Mouse (Mus musculus) thymus, postnatal 4 days (tissue): ENCODE data around the gene Syne2.

Source experiments
- DNase-seq: peaks from one replicate; pipeline ENCODE4 v3.0.0; 2021

Syne2 gene

DNA sequence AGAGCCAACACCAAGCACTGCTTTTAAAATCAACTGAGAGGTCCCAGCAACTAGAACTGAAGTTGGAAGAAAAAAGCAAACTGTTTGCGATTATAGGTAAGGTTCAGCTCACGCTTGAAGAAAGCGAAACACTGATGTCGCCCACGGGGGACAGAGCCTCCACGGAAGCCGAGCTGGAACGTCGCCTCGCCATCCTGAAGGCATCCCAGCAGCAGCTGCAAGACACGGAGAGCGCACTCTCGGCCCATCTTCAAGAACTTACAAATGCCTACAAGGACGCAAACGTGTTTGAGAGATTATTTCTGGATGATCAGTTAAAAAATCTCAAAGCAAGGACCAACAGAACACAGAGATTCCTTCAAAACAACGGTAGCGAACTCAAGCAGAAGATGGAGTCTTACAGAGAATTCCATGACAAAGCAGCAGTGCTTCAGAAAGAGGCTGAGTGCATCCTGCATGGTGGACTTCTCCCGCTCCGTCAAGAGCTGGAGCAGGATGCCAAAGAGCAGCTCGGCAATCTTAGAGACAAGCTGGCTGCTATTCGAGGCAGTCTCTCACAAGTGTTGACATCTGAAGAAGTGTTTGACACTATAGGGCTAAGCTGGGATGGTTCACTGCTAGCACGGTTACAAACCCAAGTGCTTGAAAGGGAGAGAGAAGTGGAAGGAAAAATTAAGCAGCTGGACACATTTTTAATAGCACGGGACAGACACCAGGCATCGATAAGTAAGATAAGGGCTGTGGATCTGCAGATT is 148.7 kb downstream of the Syne2 start:
- no peak for DNase-seq

DNA sequence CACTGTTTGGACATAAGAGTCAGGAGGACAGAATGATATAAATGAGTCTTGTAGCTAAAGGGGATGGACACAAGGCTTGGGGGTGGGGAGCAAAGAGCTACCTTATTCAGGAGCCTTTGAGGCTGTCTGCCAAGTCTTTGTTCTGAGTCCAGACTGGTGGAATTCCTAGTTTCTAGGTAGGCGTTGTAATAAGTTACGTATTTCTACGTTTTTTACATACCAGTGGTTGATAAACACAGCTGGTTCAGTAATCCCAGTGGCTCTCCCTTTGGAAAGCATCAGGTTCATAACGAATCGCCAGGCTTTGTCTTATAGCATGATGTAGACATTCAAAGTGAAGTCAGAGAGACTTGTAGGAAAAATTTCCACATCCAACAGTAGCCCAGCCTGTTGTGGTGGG is 161.1 kb downstream of the Syne2 start:
- DNase-seq, result no peak

DNA sequence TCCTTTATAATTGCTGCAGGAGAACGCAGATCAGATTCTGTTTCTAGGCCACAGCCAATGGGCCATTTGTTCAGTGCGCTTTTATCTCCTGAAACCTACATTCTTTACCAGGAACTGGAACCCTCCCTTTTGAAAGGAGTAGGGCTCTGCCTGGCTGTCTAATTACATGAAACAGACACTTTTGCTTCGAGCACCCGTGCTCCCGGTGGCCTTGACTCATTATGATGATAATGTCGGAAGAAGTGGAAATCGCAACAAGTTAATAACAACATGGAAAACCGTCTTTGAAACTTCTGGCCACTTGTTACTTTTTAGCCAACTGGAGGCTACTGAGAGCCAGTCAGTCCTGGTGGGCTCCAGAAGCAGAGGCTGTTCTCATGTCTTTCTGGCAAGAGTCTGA is 165.4 kb downstream of the Syne2 start:
- no peak for DNase-seq

DNA sequence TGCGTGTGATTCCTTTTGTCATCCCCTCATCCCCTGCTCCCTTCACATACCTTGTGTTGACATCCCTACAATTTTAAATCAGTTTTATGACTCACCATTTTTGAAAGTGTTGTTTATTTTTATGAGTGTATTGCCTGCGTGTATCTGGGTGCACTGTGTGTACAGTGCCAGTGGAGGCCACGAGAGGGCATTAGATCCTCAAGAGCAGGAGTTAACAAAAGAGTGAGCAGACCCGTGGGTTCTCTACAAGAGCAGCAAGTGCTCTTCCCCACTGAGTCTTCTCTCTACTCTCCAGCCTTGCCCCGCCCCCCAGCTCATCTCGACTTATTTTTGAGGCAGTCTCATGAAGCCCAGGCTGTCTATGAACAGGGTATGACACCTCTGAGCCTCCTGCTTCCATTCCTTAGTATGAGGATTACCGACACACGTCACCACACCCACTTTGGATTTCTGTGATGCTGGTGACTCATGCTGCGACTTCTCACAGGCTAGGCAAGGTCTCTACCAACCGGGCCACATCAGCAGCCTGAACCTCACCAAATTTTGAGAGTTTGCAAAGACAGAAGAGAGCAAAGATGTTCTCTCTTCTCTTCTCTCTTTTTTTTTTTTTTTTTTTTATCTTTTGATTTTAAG is 174.4 kb downstream of the Syne2 start:
- DNase-seq, result no peak

DNA sequence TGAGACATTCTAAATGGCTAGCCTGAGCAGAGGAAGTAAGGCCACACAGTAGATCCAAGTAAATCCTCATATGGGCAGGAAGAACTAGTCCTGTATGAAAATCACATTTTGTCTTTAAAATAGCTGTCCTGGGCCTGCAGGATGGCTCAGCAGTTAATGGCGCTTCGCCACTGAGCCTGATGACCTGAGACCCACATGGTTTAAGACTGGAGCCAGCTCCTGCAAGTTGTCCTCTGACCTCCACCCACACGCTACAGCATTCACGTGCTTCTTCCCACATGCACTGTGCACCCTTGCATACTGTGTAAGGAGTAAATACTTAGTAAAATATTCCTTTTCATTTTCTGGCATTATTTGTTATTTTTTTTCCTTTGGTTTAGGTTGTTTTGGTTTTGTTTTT is 175.0 kb downstream of the Syne2 start:
- DNase-seq, result no peak

DNA sequence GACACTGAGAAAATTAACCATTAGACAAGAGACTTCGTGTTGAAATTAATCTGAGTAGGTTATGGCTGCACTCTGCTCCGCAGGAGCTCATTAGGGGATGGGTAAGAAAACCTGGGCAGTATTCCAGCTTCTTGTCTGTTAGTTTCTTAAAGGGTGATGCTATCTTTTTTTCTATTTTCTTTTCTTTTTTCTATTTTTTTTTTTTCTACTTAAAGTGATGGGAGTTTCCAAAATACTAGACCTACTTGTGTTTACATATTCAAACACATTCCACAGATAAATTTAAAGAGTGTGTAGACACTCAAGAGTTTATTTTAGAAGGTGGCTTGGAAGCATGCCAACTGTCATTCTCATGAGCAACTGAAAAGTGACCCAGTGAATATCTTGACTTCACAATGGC is 177.2 kb downstream of the Syne2 start:
- no peak for DNase-seq

DNA sequence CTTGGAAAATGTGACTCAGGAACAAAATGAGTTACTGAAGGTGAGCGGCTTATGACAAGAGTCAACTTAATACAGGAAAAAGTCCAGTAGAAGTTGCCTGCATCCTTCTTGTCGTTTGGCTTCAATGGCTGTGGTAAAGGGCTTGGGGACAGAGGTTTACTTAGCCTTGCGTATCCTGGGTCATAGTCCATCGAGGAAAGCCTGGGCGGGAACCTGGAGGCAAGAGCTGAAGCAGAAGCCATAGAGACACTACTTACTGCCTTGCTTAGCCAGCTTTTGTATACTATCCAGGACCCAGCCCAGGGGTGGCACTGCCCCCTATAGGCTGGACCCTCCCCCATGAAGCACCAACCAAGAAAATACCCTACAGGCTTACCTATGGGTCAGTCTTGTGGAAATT is 179.6 kb downstream of the Syne2 start:
- DNase-seq, result no peak

DNA sequence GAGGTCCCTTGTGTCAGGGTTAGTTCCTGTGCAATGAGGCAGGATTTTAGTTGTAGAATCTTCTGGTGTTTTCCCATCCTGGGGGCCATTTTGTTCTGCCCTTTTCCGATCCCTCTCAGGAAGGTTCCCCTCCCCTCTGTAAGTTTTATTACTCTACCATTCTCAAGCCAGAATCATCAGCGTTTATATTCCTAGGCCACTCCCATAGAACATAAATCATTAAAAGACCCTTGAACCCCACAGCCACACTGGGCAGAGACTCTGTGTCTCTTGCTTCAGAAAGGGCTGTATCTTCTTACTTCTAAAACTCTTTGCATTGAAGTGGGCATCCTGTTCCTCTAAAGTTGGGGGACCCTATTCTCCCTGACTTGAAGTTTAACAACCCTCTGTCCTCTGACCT is 180.5 kb downstream of the Syne2 start:
- DNase-seq, result no peak

DNA sequence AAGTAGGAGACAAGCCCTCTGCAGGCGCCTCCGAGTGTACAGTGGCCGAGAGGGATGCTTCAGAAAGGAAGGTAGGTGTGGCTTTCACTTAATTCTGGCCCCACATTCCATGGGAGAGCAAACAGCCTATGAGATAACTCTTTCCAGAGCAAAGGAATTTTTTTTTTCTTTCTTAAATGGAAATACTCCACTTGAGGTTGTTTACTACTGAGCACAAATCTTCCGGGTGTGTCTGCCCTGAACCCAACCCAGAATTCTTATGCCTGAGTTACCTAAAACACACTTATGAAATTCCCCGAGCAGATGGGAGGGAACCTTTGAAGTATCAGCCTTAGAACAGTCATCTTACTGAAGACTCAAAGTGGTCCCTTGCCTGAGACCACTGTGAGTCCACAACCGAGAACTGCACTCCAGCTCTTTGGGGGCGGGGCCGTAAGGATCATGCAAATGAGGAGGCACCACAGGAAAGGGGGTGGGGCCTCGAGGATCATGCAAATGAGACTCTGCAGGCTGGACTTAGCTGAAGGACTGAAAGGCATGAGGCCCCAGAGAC is 186.8 kb downstream of the Syne2 start:
- peak; percentile 57 for DNase-seq

DNA sequence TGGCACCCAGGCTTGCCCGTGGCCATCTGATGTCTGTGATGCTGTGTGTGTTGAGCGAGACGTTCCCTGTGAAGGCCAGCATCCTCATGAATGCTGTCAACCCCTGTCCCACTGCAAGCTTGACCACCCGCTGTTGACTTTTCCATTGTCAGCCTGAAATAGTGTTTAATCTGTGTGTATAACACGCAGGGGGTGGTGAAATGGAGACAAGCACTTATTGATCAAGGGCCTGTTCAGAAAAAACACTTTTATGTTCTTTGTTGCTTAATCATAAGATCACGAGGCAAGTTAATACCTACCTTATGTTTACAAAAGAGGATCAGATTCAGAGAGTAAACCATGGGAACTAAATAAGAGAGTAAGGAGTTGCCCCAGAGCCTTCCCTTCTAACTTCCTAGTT is 191.1 kb downstream of the Syne2 start:
- no peak for DNase-seq

DNA sequence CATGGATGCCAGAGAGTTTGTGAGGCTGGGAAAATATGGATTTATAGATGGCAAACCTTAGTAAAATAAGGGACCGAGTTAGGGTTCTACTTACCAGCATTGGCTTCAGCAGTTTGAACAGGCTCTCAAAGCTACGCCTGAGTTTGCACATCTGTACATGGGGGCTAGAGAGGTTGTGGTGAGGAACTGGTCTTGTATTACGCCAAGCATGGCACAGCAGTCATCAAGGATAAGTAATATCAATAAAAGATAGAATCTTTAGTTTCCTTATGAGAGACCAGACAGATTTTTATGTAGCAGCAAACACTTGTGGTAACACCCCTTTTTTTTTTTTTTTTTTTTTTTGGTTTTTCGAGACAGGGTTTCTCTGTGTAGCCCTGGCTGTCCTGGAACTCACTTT is 194.9 kb downstream of the Syne2 start:
- DNase-seq, result no peak

DNA sequence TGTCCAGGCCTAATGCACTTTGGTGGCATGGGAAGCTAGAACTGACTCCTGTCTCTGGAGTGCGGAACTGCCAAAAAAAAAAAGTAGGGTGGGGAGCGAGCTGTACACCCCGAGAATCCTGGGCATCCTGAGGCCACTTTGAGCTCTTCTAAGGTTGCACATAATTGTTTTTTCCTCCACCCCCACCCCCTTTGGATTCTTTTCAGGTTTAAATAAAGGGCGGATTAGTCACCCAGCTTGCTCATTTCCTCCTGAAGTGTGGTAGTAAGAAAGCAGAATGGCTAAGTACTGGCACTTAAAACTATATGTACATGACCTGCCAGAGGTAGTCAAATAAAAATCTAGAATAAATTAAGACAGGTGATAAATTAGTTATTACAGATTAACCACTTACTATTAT is 195.5 kb downstream of the Syne2 start:
- no peak for DNase-seq

DNA sequence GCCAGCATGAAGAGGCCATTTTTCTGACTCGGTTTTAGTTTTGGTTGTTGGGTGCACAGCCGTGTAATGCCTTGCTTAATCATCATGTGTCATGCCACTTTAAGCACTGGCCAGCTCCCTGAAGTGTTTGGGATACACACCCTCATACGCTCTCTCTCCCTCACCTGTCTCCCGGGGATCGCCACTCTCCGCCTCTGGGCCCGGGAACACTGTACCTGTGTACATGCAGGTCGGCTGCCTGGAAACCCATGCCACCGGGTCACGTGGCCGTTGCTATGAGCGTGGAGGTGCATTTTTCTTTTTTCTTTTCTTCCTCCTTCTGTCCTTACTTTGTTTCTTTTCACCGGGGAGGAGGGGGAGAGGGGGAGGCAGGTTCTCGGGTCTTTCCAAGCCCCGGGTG is 197.1 kb downstream of the Syne2 start:
- DNase-seq, result no peak

DNA sequence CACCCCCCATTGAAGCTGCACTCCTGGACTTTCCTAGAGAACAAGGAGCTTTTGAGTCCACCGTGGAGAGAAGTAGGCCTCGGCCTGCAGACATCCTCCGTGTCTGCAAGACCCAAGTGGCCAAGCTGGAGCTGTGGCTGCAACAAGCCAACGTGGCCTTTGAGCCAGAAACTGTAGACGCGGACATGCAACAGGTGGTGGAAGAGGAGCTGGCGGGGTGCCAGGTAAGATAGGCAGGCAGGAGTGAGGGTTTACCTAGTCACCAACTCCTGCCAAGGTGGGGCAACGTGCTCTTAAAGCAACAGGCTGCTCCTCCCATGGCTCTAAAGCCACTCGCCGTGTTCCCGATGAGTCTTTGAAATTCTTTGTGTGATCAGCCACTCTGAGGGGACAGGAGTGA is 197.6 kb downstream of the Syne2 start:
- DNase-seq, result peak; percentile 15

DNA sequence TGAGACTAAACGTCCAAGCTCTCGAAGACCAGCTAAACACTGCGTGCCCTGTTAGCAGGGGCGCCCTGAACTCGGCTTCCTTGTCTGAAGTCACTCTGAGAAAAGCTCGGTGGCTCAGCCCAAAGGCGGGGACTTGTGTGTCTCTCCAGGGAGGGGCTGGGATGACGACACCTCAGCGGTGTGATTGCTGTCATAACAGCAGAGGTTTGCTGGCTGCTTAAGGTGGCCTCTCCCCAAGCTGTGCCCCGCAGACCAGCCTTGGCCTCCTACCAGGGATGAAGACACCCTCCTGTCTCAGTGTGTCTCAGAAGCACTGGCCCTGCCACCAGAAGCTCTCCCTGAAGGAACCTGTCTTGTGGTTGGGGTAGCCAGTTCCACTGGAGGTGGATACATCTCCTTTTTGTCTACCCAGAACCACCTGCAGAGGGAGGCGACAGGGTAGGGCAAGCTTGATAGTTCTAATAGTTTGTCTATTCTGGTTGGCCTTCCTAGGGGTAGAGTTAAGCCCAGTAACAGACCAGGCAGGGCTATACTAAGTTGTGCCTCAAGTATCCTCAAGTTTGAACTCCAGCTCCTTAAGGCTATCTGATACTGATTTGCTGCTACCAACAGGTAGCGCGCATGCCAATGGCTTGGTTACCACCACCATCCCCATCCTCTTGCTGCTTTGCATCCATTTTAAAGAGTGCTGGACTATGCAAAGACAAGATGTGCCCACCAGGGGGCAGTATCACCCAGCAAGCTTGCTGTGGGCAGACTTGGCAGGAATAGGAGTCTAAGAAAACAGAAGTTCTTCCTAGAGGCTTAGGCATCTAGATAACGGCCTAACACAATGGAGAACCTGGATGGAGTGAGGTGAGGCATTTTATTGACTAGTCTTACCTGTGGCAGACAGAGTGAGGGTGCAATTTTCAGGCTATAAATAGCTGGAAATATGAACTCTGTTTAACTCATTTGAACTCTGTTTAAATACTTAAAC is 198.5 kb downstream of the Syne2 start:
- peak; percentile 88 for DNase-seq

DNA sequence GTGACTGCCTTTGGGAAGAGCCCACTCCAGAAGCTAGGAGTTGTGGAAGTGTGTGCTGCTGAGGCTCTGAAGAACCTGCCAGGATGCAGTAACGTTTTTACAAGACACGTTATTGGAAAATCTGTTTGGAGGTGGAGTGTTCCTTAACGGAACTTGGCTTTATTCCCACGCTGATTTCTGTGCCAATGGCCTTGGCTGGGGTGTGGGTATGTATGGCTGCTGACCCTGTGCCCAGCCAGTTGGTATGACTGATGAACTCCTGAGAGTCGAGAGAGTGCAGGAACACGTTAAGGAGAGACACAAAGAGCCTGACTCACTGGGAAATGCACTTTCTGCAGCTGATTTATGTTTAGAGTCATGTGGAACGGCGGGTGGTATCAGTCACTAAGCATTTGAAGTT is 200.7 kb downstream of the Syne2 start:
- DNase-seq, result no peak

DNA sequence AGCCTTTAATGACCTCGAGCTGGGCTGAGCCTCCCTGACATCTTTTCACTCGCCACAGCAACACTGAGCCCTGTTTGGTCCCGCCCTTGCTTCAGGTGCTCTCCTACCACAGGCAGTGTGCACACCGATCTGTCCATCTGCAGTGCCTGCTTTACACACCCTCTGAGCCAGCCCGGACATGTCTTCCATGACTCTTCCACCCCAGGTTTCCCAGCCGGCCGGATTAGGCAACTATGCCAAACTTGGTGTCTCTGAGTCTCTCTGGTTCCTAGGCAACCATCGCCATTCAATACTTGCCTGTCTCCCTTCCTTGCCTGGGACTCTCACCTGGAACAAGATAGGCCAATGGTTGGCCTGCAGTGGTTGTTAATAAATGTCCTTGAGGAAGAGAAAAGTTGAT is 224.4 kb downstream of the Syne2 start:
- DNase-seq, result no peak

DNA sequence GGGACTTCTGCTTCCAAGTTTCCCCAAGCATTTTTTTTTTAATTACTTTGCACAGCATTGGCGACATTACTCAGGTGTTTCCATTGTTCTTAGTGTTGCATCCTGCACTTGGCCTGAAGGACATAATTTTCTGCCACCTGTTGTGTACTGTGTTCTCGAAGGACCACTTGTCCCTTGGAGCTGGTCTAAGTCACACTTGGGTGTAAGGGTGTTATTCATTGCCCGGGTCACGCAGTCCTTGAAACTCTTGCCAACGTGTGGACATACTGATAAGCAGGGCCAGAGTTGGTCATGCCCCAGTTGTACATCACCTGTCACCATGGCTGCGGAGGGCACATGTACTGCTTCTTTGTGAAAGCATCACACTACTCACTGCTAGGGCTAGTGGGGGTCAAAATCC is 228.6 kb downstream of the Syne2 start:
- no peak for DNase-seq

DNA sequence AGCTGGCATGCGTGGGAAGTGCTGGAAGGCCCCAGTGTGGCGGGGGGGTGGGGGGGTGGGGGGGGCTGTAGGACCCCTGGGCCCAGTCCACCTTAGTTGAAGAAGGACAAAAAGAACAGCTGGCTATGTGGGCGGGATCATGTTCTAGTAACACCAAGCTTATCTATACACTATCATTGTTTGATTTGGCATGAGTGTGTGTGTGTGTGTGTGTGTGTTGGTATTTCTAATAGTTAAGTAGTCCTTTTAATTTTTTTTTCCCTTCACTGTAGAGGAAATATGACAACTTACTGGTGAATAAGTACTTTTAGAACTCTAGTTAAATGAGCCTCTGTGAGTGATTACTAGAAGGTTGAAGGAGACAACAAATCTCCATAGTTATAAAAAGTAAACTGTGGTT is 230.0 kb downstream of the Syne2 start:
- no peak for DNase-seq

DNA sequence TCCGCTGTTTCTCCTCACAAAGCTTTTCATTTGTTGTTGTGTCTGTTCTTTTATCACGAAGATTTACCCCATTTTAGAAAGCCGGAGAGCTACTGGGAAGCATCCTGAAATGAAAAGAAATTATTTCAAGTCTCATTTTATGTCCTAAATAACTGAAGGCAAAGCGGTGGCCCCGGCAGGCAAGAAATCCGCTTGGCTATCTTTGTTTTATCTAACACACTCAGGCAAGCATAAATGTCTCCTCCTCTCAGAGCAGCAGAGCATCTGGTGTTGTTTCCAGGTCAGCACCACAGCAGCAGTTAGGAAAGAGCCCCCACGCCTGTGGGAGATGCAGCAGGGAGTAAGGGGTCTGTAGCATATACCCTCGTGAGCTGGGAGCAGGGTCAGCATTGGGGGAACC is 230.7 kb downstream of the Syne2 start:
- DNase-seq, result no peak

DNA sequence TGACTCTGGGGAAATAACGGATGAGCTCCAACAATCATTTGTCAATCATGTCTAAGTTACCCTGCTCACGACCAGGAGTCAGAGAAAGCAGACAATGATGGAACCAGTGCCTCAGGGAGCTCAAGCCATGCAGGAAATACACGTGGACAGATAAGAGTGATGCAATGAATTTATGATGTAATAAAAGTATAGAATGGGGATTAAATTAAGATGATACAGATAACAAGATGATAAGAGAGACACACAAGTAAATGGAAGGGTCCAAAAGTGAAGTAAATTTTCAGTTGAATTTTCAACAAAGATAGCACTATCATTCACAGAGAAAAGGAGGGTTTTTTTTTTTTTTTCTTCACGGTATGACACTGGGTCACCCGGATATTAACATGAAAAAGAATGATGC is 231.4 kb downstream of the Syne2 start:
- no peak for DNase-seq

DNA sequence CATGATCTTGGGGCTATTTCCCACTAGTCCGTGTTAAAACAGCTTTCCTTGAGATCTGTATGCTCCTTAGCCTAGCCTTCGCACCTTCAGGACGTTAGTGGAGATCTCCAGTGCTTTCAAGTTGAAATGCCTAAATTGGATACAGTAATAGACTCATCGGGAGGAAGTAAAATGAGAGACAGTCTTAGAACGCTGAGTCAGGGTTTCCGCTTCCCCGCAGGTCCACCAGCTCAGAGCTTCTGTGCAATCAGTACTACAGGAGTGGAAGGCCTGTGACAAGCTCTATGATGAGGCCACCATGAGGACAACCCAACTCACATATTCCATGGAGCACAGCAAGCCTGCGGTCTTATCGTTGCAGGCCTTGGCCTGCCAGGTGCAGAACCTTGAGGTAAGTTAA is 233.9 kb downstream of the Syne2 start:
- DNase-seq, result no peak

DNA sequence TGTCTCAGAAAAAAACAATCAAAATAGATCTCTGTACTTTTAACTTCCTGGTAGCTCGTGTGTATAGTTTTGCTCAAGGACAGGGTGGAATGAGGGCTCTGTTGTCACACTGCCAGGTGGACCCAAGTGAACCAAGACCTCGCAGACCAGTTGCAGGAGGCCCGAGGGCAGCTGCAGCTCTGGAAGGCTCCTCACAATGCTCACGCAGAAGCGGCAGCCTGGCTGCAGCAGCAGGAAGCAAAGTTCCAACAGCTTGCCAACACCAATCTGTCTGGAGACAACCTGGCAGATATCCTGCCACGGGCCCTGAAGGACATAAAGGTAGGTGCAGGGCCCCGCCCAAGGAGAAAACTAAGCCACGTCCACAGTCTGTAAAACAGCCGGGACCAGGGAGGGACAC is 236.7 kb downstream of the Syne2 start:
- DNase-seq, result no peak

DNA sequence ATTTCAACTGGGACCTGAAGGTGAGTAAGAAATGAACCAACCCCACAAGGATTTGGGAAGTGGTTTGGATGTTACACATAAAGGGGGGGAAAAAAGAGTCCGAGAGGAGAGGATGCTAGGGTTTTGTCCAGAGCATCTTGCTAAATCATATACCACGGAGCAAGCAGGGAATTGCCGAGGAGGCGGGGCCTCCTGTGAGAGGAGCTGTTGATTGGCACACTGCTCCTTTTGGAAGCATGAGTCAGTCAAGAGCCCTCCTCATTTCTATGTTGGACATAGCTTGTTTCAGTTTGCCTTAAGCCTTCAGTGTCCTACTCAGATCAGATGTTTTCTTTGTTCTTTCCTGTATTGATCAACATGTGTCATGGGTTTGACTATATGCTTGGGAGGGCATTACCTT is 245.1 kb downstream of the Syne2 start:
- DNase-seq, result no peak
